Mouse (Mus musculus) heart, embryonic 15.5 days (tissue): ENCODE data around the gene Asb17. TPM values are rescaled to one million over a fixed set of nuclear protein-coding genes. Genes with fewer than 3 reads are reported as not detected.
"Not testable (repeated sequence)": the region's sequence is repeated elsewhere in the genome, so short reads cannot be mapped to it uniquely, and the experiment has no call there.

Experiments
- ATAC-seq: fragments of 200-750 bp; cut with Nextera tagmentation; replicated peaks from 2 replicates; pipeline ENCODE4 v1.8.0; 2017; ENCODE audit warnings: low read depth, moderate TSS enrichment; ENCODE audit not compliant: insufficient number of reproducible peaks, insufficient read depth, low FRiP score
- H3K27ac ChIP-seq: fragments of 300-500 bp; sonication (generic); 2 replicates; pipeline ENCODE4 v1.5.1; 2015; ENCODE audit warnings: mild to moderate bottlenecking, inconsistent platforms
- H3K27me3 ChIP-seq: fragments of 300-500 bp; sonication (generic); 2 replicates; pipeline ENCODE4 v1.6.1; 2015; ENCODE audit warnings: inconsistent platforms
- H3K36me3 ChIP-seq: fragments of 300-500 bp; sonication (generic); 2 replicates; pipeline ENCODE4 v1.6.1; 2015; ENCODE audit warnings: mild to moderate bottlenecking, inconsistent platforms
- H3K4me1 ChIP-seq: fragments of 300-500 bp; sonication (generic); replicated peaks from 2 replicates; pipeline ENCODE4 v1.6.1; 2015; ENCODE audit warnings: inconsistent platforms
- H3K4me2 ChIP-seq: fragments of 300-500 bp; sonication (generic); 2 replicates; pipeline ENCODE4 v1.6.1; 2015; ENCODE audit warnings: inconsistent platforms, mild to moderate bottlenecking, moderate library complexity
- H3K4me3 ChIP-seq: fragments of 300-500 bp; sonication (generic); 2 replicates; pipeline ENCODE4 v1.5.1; 2015; ENCODE audit warnings: mild to moderate bottlenecking, inconsistent platforms
- H3K9ac ChIP-seq: fragments of 300-500 bp; sonication (generic); 2 replicates; pipeline ENCODE4 v1.6.1; 2015; ENCODE audit warnings: mild to moderate bottlenecking, inconsistent platforms
- H3K9me3 ChIP-seq: fragments of 300-500 bp; sonication (generic); replicated peaks from 2 replicates; pipeline ENCODE4 v1.6.1; 2016; ENCODE audit warnings: inconsistent platforms
- WGBS: fragments of 180-500 bp; shearing (Covaris S2); methylation state at CpG from one replicate; pipeline ENCODE4 v1.1.7; 2015; ENCODE audit warnings: mixed read lengths; 5-methylcytosine and 5-hydroxymethylcytosine counted together
- polyA plus RNA-seq: library from polyadenylated mRNA; unstranded; fragments of >200 nt; fragmentation: Nextera tagmentation; extraction: Ambion mirVana; gene quantifications from 2 replicates; pipeline ENCODE4 v1.2.1, GENCODE M21; 2015

The Asb17 gene
- polyA plus RNA-seq, 1 experiment from 2014 or later: 0.15 TPM

DNA sequence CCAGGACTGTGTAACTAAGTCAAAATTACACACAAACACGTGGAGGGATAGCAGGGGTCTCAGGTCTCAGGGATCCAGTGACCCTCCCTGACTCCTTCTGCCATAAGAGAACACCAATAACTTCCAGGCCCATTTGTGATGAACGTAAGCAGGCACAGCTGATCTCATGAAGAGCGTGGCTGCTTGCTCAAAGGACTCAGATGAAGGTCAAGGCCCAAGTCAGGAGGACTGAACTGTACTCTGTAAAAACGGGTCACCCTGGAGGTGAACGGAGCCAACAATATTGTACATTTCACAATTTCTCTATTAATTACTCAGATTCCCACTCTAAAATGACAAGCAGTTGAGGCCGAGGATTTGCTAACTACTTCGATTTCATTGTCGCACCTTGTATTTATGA lies 30.0 kb upstream of the Asb17 start:
- WGBS: 83% methylated on average over 8 of the region's 8 CpGs
- Histone ChIP-seq H3K9me3 (no peaks in the 10 kb centered on the region), H3K36me3 (no peaks in the 10 kb centered on the region), H3K4me2 (no peak overlapping the region), H3K4me1 (no peaks in the 10 kb centered on the region), H3K9ac (no peak overlapping the region), H3K4me3 (no peak overlapping the region), H3K27me3 (no peaks in the 10 kb centered on the region; the same call in 1 of the 2 replicates), H3K27ac (no peak overlapping the region)
- ATAC-seq: no peak

DNA sequence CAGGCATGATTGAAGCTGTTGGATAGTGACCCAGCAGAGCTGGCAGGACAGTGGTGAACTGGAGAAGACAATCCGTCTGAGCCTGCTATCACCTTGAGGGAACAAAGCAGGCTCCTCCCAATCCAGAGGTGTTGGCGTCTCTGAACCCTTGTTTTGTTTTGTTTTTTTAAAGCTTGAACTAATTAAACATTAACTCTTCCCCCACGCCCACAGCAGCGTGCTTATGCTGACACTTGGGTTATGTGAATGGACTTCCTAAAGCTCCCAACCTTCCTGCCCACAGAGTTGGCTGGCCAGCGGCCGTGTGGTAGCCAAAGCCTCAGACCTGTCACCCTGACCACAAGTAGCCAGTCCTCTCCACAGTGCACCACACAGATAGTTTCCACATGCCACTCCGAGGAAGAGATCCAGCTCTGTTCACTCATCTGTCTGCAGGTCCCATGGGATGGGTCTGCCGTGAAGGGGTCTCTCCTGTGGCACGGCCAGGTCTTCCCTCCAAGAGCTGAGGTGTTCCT lies 26.6 kb upstream of the Asb17 start:
- ATAC-seq: no peak

GRCm38 (mm10) chr3:153818723-153819122 lies 25.3 kb upstream of the Asb17 start:
- ATAC-seq: no peak
- H3K27me3 ChIP-seq: no peaks in the 10 kb centered on the region; the same call in 1 of the 2 replicates
- H3K4me2 ChIP-seq: no peak overlapping the region
- no peaks in the 10 kb centered on the region for H3K4me1 ChIP-seq
- 90% methylated on average over 3 of the region's 3 CpGs for WGBS
- H3K4me3 ChIP-seq: no peak overlapping the region
- no peak overlapping the region for H3K27ac ChIP-seq
- H3K9me3 ChIP-seq: no peaks in the 10 kb centered on the region
- H3K9ac ChIP-seq: no peak overlapping the region
- no peaks in the 10 kb centered on the region for H3K36me3 ChIP-seq

More for the DNA sequence above, 26.6 kb upstream of the Asb17 start:
- Histone ChIP-seq H3K27me3 (no peaks in the 10 kb centered on the region; the same call in 1 of the 2 replicates), H3K4me2 (no peak overlapping the region), H3K9ac (no peak overlapping the region), H3K36me3 (no peaks in the 10 kb centered on the region), H3K9me3 (no peaks in the 10 kb centered on the region), H3K4me3 (no peak overlapping the region), H3K27ac (no peak overlapping the region), H3K4me1 (no peaks in the 10 kb centered on the region)
- WGBS: 83% methylated on average over 9 of the region's 9 CpGs

DNA sequence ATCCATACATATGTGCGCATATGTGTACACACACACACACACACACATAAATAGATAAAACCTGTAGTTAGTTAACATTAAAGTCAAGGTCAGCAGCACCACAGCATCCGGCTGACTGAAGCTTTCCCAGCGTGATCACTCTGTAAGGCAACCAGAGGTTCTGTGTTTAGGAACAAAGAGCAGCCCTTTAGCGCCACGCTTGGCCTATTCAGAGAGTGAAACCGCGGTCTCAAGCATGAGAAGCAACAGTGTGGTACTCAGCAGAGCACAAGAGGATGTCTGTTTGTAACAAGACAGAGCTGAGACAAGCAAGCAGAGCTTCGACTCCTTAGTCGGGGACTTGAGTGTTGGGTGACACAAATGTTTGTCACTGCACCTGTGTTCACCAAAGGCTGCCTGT lies 24.6 kb upstream of the Asb17 start:
- H3K27ac ChIP-seq: no peak overlapping the region
- H3K36me3 ChIP-seq: no peaks in the 10 kb centered on the region
- no peak overlapping the region for H3K4me2 ChIP-seq
- no peaks in the 10 kb centered on the region for H3K9me3 ChIP-seq
- 0 out of 2 replicates have a peak, but pooled peaks cover 4% of the 10 kb centered on the region for H3K4me1 ChIP-seq
- no peak overlapping the region for H3K9ac ChIP-seq
- no peak overlapping the region for H3K4me3 ChIP-seq
- no peak for ATAC-seq
- 86% methylated on average over 9 of the region's 9 CpGs for WGBS
- H3K27me3 ChIP-seq: no peaks in the 10 kb centered on the region; the same call in 1 of the 2 replicates

DNA sequence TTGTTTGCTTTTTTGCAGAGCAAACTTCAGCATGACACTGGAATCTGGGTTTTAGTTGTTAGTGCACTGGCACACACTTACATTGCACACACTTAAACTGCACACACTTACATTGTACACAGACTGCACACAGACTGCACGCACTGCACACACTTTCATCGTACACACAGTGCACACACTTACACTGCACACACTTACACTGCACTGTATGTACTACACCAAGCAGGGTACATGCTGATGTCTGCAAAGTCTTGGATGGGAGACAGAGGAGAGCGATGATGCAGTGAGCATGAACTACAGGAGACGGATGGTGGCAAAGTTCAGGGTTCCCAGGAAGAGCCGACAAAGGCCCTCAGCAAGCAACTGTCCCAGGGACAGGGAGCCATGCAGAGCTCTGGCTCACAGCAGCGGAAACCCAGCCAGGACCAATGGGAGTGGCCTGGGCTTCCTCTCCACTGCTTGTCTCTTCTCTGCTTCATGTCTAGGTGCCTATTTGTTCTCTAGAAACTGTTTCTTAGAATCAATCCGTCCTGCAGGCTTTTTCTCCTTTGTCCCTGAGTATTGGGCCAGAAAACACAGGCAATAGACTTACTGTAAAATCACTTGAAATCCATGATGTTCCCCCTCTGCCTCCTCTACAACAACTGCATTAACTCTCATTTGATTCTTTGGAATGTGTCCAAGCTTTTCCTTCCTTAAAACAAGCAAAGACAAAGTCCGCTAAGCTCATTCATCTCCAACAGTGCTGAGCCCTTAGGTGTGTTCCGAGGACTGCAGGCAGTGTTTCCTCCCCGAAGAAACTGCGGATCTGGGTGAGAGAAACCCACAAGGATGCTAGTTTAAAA lies 20.1 kb upstream of the Asb17 start:
- no peak overlapping the region for H3K4me2 ChIP-seq
- no peaks in the 10 kb centered on the region for H3K27me3 ChIP-seq
- no peak for ATAC-seq
- 65% methylated on average over 11 of the region's 11 CpGs for whole genome bisulfite sequencing
- no peak overlapping the region for H3K4me3 ChIP-seq
- 0 out of 2 replicates have a peak, but pooled peaks cover 4% of the 10 kb centered on the region for H3K4me1 ChIP-seq
- H3K9ac ChIP-seq: no peak overlapping the region
- H3K36me3 ChIP-seq: no peaks in the 10 kb centered on the region
- H3K9me3 ChIP-seq: no peaks in the 10 kb centered on the region
- H3K27ac ChIP-seq: no peak overlapping the region

GRCm38 (mm10) chr3:153825197-153825596 lies 18.8 kb upstream of the Asb17 start:
- Histone ChIP-seq H3K4me1 (0 out of 2 replicates have a peak, but pooled peaks cover 4% of the 10 kb centered on the region), H3K9me3 (no peaks in the 10 kb centered on the region), H3K4me3 (no peak overlapping the region), H3K36me3 (no peaks in the 10 kb centered on the region), H3K27me3 (no peaks in the 10 kb centered on the region), H3K27ac (no peak overlapping the region), H3K4me2 (no peak overlapping the region), H3K9ac (no peak overlapping the region)
- no peak for ATAC-seq
- 84% methylated on average over 10 of the region's 10 CpGs for WGBS

- WGBS: 55% methylated on average over 6 of the region's 6 CpGs
- no peaks in the 10 kb centered on the region for H3K9me3 ChIP-seq
- H3K4me2 ChIP-seq: no peak overlapping the region
- no peak overlapping the region for H3K9ac ChIP-seq
- H3K36me3 ChIP-seq: no peaks in the 10 kb centered on the region
- H3K27ac ChIP-seq: no peak overlapping the region
- ATAC-seq: no peak
- H3K27me3 ChIP-seq: no peaks in the 10 kb centered on the region
- H3K4me3 ChIP-seq: no peak overlapping the region
- 0 out of 2 replicates have a peak, but pooled peaks cover 4% of the 10 kb centered on the region for H3K4me1 ChIP-seq
Measured at GRCm38 (mm10) chr3:153826616-153827015, 17.4 kb upstream of the Asb17 start.

- not testable (repeated sequence) for H3K9ac ChIP-seq, ATAC-seq, H3K4me1 ChIP-seq, H3K9me3 ChIP-seq, H3K4me2 ChIP-seq, H3K36me3 ChIP-seq, H3K27ac ChIP-seq, H3K4me3 ChIP-seq, H3K27me3 ChIP-seq
- WGBS: 95% methylated on average over 3 of the region's 3 CpGs
Measured at GRCm38 (mm10) chr3:153829788-153830187, 14.2 kb upstream of the Asb17 start.

- no peaks in the 10 kb centered on the region for H3K36me3 ChIP-seq
- no peaks in the 10 kb centered on the region for H3K4me1 ChIP-seq
- no peak overlapping the region for H3K4me3 ChIP-seq
- ATAC-seq: peak; percentile 68
- no peak overlapping the region for H3K27ac ChIP-seq
- WGBS: 73% methylated on average over 11 of the region's 11 CpGs
- no peak overlapping the region for H3K4me2 ChIP-seq
- no peaks in the 10 kb centered on the region; the same call in 1 of the 2 replicates for H3K27me3 ChIP-seq
- no peak overlapping the region for H3K9ac ChIP-seq
- H3K9me3 ChIP-seq: no peaks in the 10 kb centered on the region
Measured at GRCm38 (mm10) chr3:153831014-153831872, 12.8 kb upstream of the Asb17 start.

- no peak for ATAC-seq
- H3K4me1 ChIP-seq: no peaks in the 10 kb centered on the region
- no peaks in the 10 kb centered on the region for H3K9me3 ChIP-seq
- H3K27ac ChIP-seq: no peak overlapping the region
- no peak overlapping the region for H3K4me3 ChIP-seq
- no peak overlapping the region for H3K9ac ChIP-seq
- no peaks in the 10 kb centered on the region for H3K36me3 ChIP-seq
- no peaks in the 10 kb centered on the region; the same call in 1 of the 2 replicates for H3K27me3 ChIP-seq
- no peak overlapping the region for H3K4me2 ChIP-seq
- 64% methylated on average over 4 of the region's 4 CpGs for WGBS
Measured at GRCm38 (mm10) chr3:153831873-153832653, 11.9 kb upstream of the Asb17 start.

- H3K27ac ChIP-seq: no peak overlapping the region
- no peak overlapping the region for H3K4me2 ChIP-seq
- ATAC-seq: no peak
- H3K4me1 ChIP-seq: no peaks in the 10 kb centered on the region
- no peaks in the 10 kb centered on the region; the same call in 1 of the 2 replicates for H3K27me3 ChIP-seq
- H3K4me3 ChIP-seq: no peak overlapping the region
- H3K9ac ChIP-seq: no peak overlapping the region
- no peaks in the 10 kb centered on the region for H3K36me3 ChIP-seq
- 75% methylated on average over 6 of the region's 6 CpGs for WGBS
- H3K9me3 ChIP-seq: no peaks in the 10 kb centered on the region
Measured at GRCm38 (mm10) chr3:153832654-153832945, 11.4 kb upstream of the Asb17 start.
